Mouse (Mus musculus): Measurements from ENCODE around the gene Ptov1.
A peak's percentile ranks its signal among the peaks of the same experiment; 100 is the strongest.

- TF ChIP-seq CTCF (IDR thresholded peaks at IDR 0.05), result peak; percentile 38
- no peak for TF ChIP-seq EP300 (IDR thresholded peaks at IDR 0.05; ENCODE audit: insufficient read depth, low read depth, low read length)
- peak; percentile 47 for TF ChIP-seq POLR2A (IDR thresholded peaks at IDR 0.05; ENCODE audit: insufficient read depth, low read depth, low read length)
These were observed 31.7 kb upstream of the Ptov1 start for GRCm38 (mm10) chr7:44901230-44901722.

Measured in heart, adult 2 months (tissue).